Comparison of ENCODE assay signal across 22 mouse cellular contexts in the genomic region with DNA sequence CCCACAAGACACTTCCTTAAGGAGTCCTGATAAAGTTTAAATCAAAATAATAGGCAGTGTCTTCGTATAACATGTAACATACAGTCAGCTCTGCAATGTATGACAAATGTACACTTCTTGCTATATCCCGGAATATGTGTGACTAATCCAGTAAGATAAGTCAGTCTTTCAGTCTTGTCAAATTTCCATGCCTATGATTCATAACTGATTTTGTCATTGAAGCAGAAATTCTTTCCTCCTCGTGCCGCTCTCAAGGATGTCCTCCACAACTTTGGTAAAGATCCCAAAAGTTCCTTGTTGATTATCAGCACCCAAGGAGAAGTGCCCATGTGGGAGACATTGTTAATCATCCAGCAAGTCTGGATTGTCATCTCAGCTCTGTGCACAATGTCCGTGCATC.
"Had no signal": no experiment of that assay in that cellular context is flagged by ENCODE, and none has a peak within 500 bp of the region (broad histone marks: within the 10 kb centered on the region; RNA-seq: fewer than 3 reads in every experiment).

No protein-coding gene starts in this region.

- H3K9ac ChIP-seq: liver, postnatal 0 days; lung, embryonic 15.5 days; neural tube, embryonic 13.5 days; neural tube, embryonic 15.5 days had no signal

- H3K9me3 ChIP-seq: lung, embryonic 15.5 days; megakaryocyte, embryonic 14.5 days; neural tube, embryonic 13.5 days; neural tube, embryonic 15.5 days had no signal

- H3K4me1 ChIP-seq: lung, embryonic 15.5 days; neural tube, embryonic 13.5 days; neural tube, embryonic 15.5 days had no signal

- H3K27me3 ChIP-seq: lung, embryonic 15.5 days; megakaryocyte, embryonic 14.5 days; neural tube, embryonic 13.5 days; neural tube, embryonic 15.5 days had no signal

- H3K4me3 ChIP-seq: lung, embryonic 15.5 days; megakaryocyte, embryonic 14.5 days; myocyte; neural tube, embryonic 13.5 days; neural tube, embryonic 15.5 days had no signal

- ATAC-seq: liver, postnatal 0 days; lung, postnatal 0 days; midbrain, embryonic 16.5 days had no signal

- H3K36me3 ChIP-seq: lung, embryonic 15.5 days; neural tube, embryonic 13.5 days; neural tube, embryonic 15.5 days had no signal

- DNase-seq: liver, postnatal 0 days; lung, adult 2 months; lung, postnatal 14 days; lung, postnatal 36 days; midbrain, embryonic 14.5 days; retina, postnatal 1 day; right cerebral cortex, adult 18-20 months; right cerebral cortex, postnatal 25 days; right cerebral cortex, postnatal 4 days; spleen, adult 18-20 months; thymus, adult 18-20 months; thymus, postnatal 14 days; thymus, postnatal 36 days had no signal

- H3K27ac ChIP-seq: lung, embryonic 15.5 days; macrophage; neural tube, embryonic 13.5 days; neural tube, embryonic 15.5 days had no signal

- H3K4me2 ChIP-seq: lung, embryonic 15.5 days; midbrain, embryonic 11.5 days; neural tube, embryonic 13.5 days; neural tube, embryonic 15.5 days had no signal
